ENCODE assay signal across 8 mouse cellular contexts in the genomic region with DNA sequence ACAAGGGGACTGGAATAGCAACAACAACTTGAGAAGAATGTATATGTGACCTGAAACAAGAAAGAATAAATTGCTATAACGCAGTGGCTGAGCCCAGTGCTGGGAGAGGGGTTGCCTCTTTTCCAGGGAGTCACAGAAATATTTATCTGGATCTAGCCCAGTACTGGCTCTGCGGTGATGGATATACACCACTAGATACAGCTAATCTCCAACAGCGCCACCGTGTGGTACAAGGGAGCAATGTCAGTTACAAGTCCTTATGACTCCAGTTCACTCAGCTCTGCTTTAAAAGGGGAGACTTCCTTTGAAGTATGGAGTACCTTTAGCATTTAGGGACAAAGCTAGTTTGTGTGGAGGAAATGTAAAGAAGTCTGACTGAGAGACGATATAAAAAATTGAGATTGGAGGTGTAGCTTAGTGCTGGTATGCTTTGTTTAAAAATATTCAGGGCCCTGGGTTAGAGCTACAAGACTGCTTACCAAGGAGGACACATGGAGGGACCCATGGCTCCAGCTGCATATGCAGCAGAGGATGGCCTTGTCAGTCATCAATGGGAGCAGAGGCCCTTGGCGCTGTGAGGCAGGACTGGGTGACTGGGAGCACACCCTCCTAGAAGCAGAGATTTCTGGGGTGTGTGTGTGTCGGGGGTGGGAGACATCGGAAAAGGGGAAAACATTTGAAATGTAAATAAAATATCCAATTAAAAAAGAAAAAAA.
DNase-seq lines count a peak whose midpoint lies in the region; ATAC-seq and TF ChIP-seq lines count a peak whose summit lies in the region.

No protein-coding gene starts in this region.

- WGBS in liver, embryonic 12.5 days (ENCODE audit: insufficient replicate concordance), result 32% methylated on average over 8 of the region's 8 CpGs
- 37% methylated on average over 8 of the region's 8 CpGs for WGBS in neural tube, embryonic 13.5 days

- H3K27ac ChIP-seq in embryonic fibroblast, embryonic 13.5 days (ENCODE audit: insufficient read depth, low read length), result no peak overlapping the region
- H3K27ac ChIP-seq in liver, embryonic 12.5 days, result no peak overlapping the region
- H3K27ac ChIP-seq in neural tube, embryonic 13.5 days (replicated peaks), result no peak overlapping the region

- no peak overlapping the region for H3K4me3 ChIP-seq in embryonic fibroblast, embryonic 13.5 days (ENCODE audit: insufficient read depth, low read length)
- H3K4me3 ChIP-seq in liver, embryonic 12.5 days, result no peak overlapping the region
- H3K4me3 ChIP-seq in neural tube, embryonic 13.5 days, result no peak overlapping the region

- H3K36me3 ChIP-seq in liver, embryonic 12.5 days, result no peaks in the 10 kb centered on the region
- no peaks in the 10 kb centered on the region for H3K36me3 ChIP-seq in neural tube, embryonic 13.5 days

- H3K4me1 ChIP-seq in embryonic fibroblast, embryonic 13.5 days (ENCODE audit: control insufficient read depth, insufficient read depth, low read length), result no peaks in the 10 kb centered on the region
- H3K4me1 ChIP-seq in liver, embryonic 12.5 days, result no peaks in the 10 kb centered on the region
- H3K4me1 ChIP-seq in neural tube, embryonic 13.5 days (replicated peaks), result no peaks in the 10 kb centered on the region

- no peak for TF ChIP-seq POLR2A in embryonic fibroblast, embryonic 13.5 days (IDR thresholded peaks at IDR 0.05; ENCODE audit: low read depth, low read length)

- H3K4me2 ChIP-seq in liver, embryonic 12.5 days, result no peak overlapping the region
- H3K4me2 ChIP-seq in neural tube, embryonic 13.5 days, result no peak overlapping the region

- peak; percentile 46; the same call in 1 of the 2 replicates for ATAC-seq in liver, embryonic 12.5 days
- ATAC-seq in neural tube, embryonic 13.5 days (ENCODE audit: low read depth), result peak; percentile 85

- H3K27me3 ChIP-seq in liver, embryonic 12.5 days (replicated peaks), result no peaks in the 10 kb centered on the region
- H3K27me3 ChIP-seq in neural tube, embryonic 13.5 days, result no peaks in the 10 kb centered on the region

- TF ChIP-seq CTCF in embryonic fibroblast, embryonic 13.5 days (IDR thresholded peaks at IDR 0.05; ENCODE audit: borderline replicate concordance, insufficient read depth, low read length), result peak; percentile 33; the same call in 1 of the 2 replicates

- no peaks in the 10 kb centered on the region for H3K9me3 ChIP-seq in liver, embryonic 12.5 days (replicated peaks)
- H3K9me3 ChIP-seq in neural tube, embryonic 13.5 days, result no peaks in the 10 kb centered on the region

- peak; percentile 82 for DNase-seq in 416B (ENCODE audit: low read depth)
- peak; percentile 53 to 63 for DNase-seq in adrenal gland, postnatal 4 days (ENCODE audit: low spot score in 2 of 2)
- peak; percentile 70 to 85 for DNase-seq in heart, postnatal 10 days
- DNase-seq in kidney, postnatal 25 days, result peak; percentile 75 to 82
- peak; percentile 6 for DNase-seq in thymus, postnatal 25 days

- no peak overlapping the region for H3K9ac ChIP-seq in liver, embryonic 12.5 days
- H3K9ac ChIP-seq in neural tube, embryonic 13.5 days, result no peak overlapping the region

- intact Hi-C loops in heart, postnatal 10 days (cut with DNase I), result loop anchor here (5.0 kb wide), 2 partner anchors 445 to 570 kb away; no protein-coding TSS in a partner anchor

Comparison
In these comparisons a context has a peak if more than half of its experiments do, and no peak if none do; other contexts are left out.
1. DNase-seq: peak in every context shown above with its lines; median percentile 82 in 416B; 78 in kidney, postnatal 25 days; 78 in heart, postnatal 10 days; 58 in adrenal gland, postnatal 4 days; 6 in thymus, postnatal 25 days.